Mouse (Mus musculus) hindbrain, embryonic 14.5 days (tissue): ENCODE measurements around the gene Kcnj6. TPM values are rescaled to one million over a fixed set of nuclear protein-coding genes. Genes with fewer than 3 reads are reported as not detected.

ENCODE experiments used
- ATAC-seq: fragments of 200-750 bp; cut with Nextera tagmentation; 2 replicates; pipeline ENCODE4 v1.8.0; 2017; ENCODE audit warnings: moderate number of reproducible peaks, mild to moderate bottlenecking, moderate TSS enrichment, moderate library complexity; ENCODE audit not compliant: low FRiP score
- DNase-seq: peaks from one replicate; pipeline ENCODE4 v3.0.0-alpha.2; 2015; ENCODE audit warnings: low spot score
- H3K27ac ChIP-seq: fragments of 300-500 bp; sonication (generic); 2 replicates; pipeline ENCODE4 v1.5.1; 2014; ENCODE audit warnings: mild to moderate bottlenecking, moderate library complexity
- H3K27me3 ChIP-seq: fragments of 300-500 bp; sonication (generic); 2 replicates; pipeline ENCODE4 v1.6.1; 2014; ENCODE audit warnings: mild to moderate bottlenecking, low read length, mixed read lengths; ENCODE audit not compliant: control insufficient read depth, insufficient read depth
- H3K36me3 ChIP-seq: fragments of 300-500 bp; sonication (generic); replicated peaks from 2 replicates; pipeline ENCODE4 v1.6.1; 2014; ENCODE audit not compliant: control insufficient read depth, insufficient read depth
- H3K4me1 ChIP-seq: fragments of 300-500 bp; sonication (generic); replicated peaks from 2 replicates; pipeline ENCODE4 v1.6.1; 2014; ENCODE audit warnings: antibody characterized with exemption, low read length, mixed read lengths; ENCODE audit not compliant: control insufficient read depth, insufficient read depth
- H3K4me2 ChIP-seq: fragments of 300-500 bp; sonication (generic); replicated peaks from 2 replicates; pipeline ENCODE4 v1.6.1; 2014; ENCODE audit warnings: mild to moderate bottlenecking, moderate library complexity
- H3K4me3 ChIP-seq: fragments of 300-500 bp; sonication (generic); replicated peaks from 2 replicates; pipeline ENCODE4 v1.5.1; 2014; ENCODE audit warnings: mild to moderate bottlenecking, low read length
- H3K9ac ChIP-seq: fragments of 300-500 bp; sonication (generic); 2 replicates; pipeline ENCODE4 v1.6.1; 2014
- H3K9me3 ChIP-seq: fragments of 300-500 bp; sonication (generic); 2 replicates; pipeline ENCODE4 v1.6.1; 2016; ENCODE audit warnings: low read length; ENCODE audit not compliant: control insufficient read depth
- WGBS: fragments of 180-500 bp; shearing (Covaris S2); extraction: QIAGEN DNeasy Blood & Tissue Kit; methylation state at CpG from one replicate; pipeline ENCODE4 v1.1.7; 2014; 5-methylcytosine and 5-hydroxymethylcytosine counted together
- polyA plus RNA-seq: library from polyadenylated mRNA; unstranded; fragments of >200 nt; fragmentation: Nextera tagmentation; extraction: Ambion mirVana; gene quantifications from 2 replicates; pipeline ENCODE4 v1.2.1, GENCODE M21; 2014

Kcnj6 gene
- polyA plus RNA-seq, 1 experiment from 2014 or later = 3.4 TPM

DNA sequence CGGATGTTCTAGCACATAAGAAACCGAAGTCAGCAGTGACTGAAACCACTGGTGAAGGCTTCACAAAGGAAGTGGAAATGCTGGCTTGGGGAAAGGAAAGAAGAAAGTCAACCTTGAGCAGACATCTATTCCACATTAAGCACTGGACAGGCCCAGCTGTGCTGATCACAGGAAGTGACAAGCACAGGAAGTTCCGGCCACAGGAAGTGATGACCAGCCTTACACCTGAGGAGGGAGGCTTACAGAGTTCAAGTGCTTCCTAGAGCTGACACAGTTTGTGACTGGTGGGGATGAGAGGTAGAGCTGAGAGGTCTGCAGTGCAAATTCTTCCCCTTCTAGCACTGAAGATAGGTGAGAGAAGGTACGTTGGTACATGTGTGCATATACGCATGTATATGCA, 151.5 kb downstream of the Kcnj6 start:
- H3K9ac ChIP-seq = no peak overlapping the region
- H3K4me3 ChIP-seq = no peak overlapping the region
- DNase-seq (no peak), ATAC-seq (no peak)
- no peak overlapping the region for H3K4me2 ChIP-seq
- no peaks in the 10 kb centered on the region for H3K9me3 ChIP-seq
- H3K27ac ChIP-seq = no peak overlapping the region
- WGBS = 93% methylated on average over 5 of the region's 5 CpGs
- no peaks in the 10 kb centered on the region for H3K4me1 ChIP-seq
- H3K27me3 ChIP-seq = no peaks in the 10 kb centered on the region
- H3K36me3 ChIP-seq = no peaks in the 10 kb centered on the region

GRCm38 (mm10) chr16:94844769-94845168, 152.7 kb downstream of the Kcnj6 start:
- 64% methylated on average over 4 of the region's 4 CpGs for WGBS
- Histone ChIP-seq H3K9me3 (no peaks in the 10 kb centered on the region), H3K36me3 (no peaks in the 10 kb centered on the region), H3K4me1 (no peaks in the 10 kb centered on the region), H3K4me2 (no peak overlapping the region), H3K27ac (no peak overlapping the region), H3K9ac (no peak overlapping the region), H3K27me3 (no peaks in the 10 kb centered on the region), H3K4me3 (no peak overlapping the region)
- ATAC-seq (no peak), DNase-seq (no peak)

DNA sequence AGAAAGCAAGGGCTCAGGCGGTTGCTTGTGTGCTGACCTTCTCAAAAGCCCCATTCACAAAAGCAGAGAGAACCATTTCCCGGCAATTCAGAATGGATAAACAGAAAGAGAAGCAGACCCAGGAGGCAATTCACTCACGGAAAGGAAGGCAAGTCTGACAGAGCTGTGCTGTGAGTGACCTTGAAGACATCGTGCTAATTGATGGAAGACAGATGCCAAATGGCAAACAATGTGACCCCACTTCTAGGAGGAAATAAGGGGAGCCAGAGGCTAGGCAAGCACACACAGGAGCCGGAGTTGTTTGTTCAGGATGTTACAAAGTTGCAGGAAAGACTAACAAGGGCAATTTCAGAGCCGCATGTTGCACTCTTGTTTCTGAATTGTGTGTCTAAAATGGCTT, 158.1 kb downstream of the Kcnj6 start:
- H3K4me3 ChIP-seq = no peak overlapping the region
- no peak for ATAC-seq
- H3K27ac ChIP-seq = no peak overlapping the region
- no peak overlapping the region for H3K4me2 ChIP-seq
- H3K4me1 ChIP-seq = no peaks in the 10 kb centered on the region
- H3K9me3 ChIP-seq = no peaks in the 10 kb centered on the region
- 55% methylated on average over 6 of the region's 6 CpGs for WGBS
- no peak for DNase-seq
- no peak overlapping the region for H3K9ac ChIP-seq
- no peaks in the 10 kb centered on the region for H3K36me3 ChIP-seq
- H3K27me3 ChIP-seq = no peaks in the 10 kb centered on the region

GRCm38 (mm10) chr16:94837881-94838280, 159.6 kb downstream of the Kcnj6 start:
- Histone ChIP-seq H3K27me3 (no peaks in the 10 kb centered on the region), H3K4me1 (no peaks in the 10 kb centered on the region), H3K27ac (no peak overlapping the region), H3K9ac (no peak overlapping the region), H3K4me2 (no peak overlapping the region), H3K36me3 (no peaks in the 10 kb centered on the region), H3K9me3 (no peaks in the 10 kb centered on the region), H3K4me3 (no peak overlapping the region)
- ATAC-seq (no peak), DNase-seq (no peak)
- WGBS = 87% methylated on average over 9 of the region's 9 CpGs

DNA sequence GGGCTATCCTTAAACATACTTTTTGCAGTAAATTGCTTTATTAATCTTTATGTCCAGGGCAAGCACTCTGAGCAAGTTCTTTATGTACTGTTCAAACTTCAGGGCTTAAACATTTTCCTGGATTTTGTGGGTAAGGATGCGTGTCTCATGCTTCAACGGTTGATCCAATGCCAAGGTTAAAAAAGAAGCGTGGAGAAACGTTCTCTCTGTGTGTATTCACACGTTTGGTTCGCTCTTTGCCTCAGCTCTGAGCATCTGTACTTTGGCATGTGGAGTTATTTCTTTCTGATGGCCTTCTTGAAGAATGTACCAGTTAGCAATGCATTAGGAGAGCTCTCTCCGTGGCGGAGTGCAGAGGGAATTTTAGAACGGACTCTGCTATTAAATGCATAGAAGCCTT, 163.0 kb downstream of the Kcnj6 start:
- Histone ChIP-seq H3K9me3 (0 out of 2 replicates have a peak, but pooled peaks cover 5% of the 10 kb centered on the region), H3K27me3 (no peaks in the 10 kb centered on the region), H3K4me3 (no peak overlapping the region), H3K36me3 (no peaks in the 10 kb centered on the region), H3K4me1 (no peaks in the 10 kb centered on the region), H3K4me2 (no peak overlapping the region), H3K27ac (no peak overlapping the region), H3K9ac (no peak overlapping the region)
- WGBS = 86% methylated on average over 9 of the region's 9 CpGs
- DNase-seq (no peak), ATAC-seq (no peak)

- no peaks in the 10 kb centered on the region for H3K27me3 ChIP-seq
- H3K9me3 ChIP-seq = 0 out of 2 replicates have a peak, but pooled peaks cover 5% of the 10 kb centered on the region
- no peak for ATAC-seq
- DNase-seq = no peak
- WGBS = 92% methylated on average over 18 of the region's 18 CpGs
- H3K27ac ChIP-seq = no peak overlapping the region
- H3K36me3 ChIP-seq = no peaks in the 10 kb centered on the region
- no peak overlapping the region for H3K4me3 ChIP-seq
- no peak overlapping the region for H3K4me2 ChIP-seq
- H3K4me1 ChIP-seq = no peaks in the 10 kb centered on the region
- no peak overlapping the region for H3K9ac ChIP-seq
Observed at GRCm38 (mm10) chr16:94828166-94828565, 169.3 kb downstream of the Kcnj6 start.

GRCm38 (mm10) chr16:94827092-94827585, 170.4 kb downstream of the Kcnj6 start:
- Histone ChIP-seq H3K4me2 (no peak overlapping the region), H3K27ac (no peak overlapping the region), H3K4me3 (no peak overlapping the region), H3K27me3 (no peaks in the 10 kb centered on the region), H3K36me3 (no peaks in the 10 kb centered on the region), H3K9me3 (0 out of 2 replicates have a peak, but pooled peaks cover 4% of the 10 kb centered on the region), H3K4me1 (no peaks in the 10 kb centered on the region), H3K9ac (no peak overlapping the region)
- WGBS = 52% methylated on average over 8 of the region's 8 CpGs
- DNase-seq = peak; percentile 30
- peak; percentile 34; the same call in 1 of the 2 replicates for ATAC-seq

- DNase-seq (no peak), ATAC-seq (no peak)
- Histone ChIP-seq H3K27me3 (no peaks in the 10 kb centered on the region), H3K27ac (no peak overlapping the region), H3K4me3 (no peak overlapping the region), H3K4me1 (no peaks in the 10 kb centered on the region), H3K4me2 (no peak overlapping the region), H3K9ac (no peak overlapping the region), H3K36me3 (no peaks in the 10 kb centered on the region), H3K9me3 (no peaks in the 10 kb centered on the region)
- 88% methylated on average over 6 of the region's 6 CpGs for WGBS
Observed at GRCm38 (mm10) chr16:94825274-94825673, 172.2 kb downstream of the Kcnj6 start.

DNA sequence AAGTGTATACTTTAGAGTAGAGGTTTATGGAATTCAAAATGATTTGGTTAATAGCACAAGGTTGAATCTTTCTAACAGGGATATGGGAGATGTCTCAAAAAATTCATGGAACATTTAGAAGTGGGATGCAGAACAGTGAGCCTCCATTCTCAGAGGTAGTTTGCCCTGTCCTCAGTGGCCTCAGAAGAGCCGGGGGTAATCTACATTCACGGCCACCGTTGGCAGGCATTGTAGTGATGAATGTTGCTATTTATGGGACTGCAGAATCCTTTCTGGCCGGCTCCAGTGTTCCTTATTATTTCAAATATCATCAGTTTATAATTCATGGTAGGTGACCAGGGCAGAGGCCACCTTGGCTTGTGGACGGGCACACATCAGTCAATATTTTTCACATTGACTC, 174.9 kb downstream of the Kcnj6 start:
- Histone ChIP-seq H3K9me3 (no peaks in the 10 kb centered on the region), H3K27ac (no peak overlapping the region), H3K4me2 (no peak overlapping the region), H3K27me3 (no peaks in the 10 kb centered on the region), H3K9ac (no peak overlapping the region), H3K36me3 (no peaks in the 10 kb centered on the region), H3K4me3 (no peak overlapping the region), H3K4me1 (no peaks in the 10 kb centered on the region)
- 75% methylated on average over 5 of the region's 5 CpGs for WGBS
- ATAC-seq (no peak), DNase-seq (no peak)

GRCm38 (mm10) chr16:94821610-94822009, 175.9 kb downstream of the Kcnj6 start:
- Histone ChIP-seq H3K9me3 (no peaks in the 10 kb centered on the region), H3K4me2 (no peak overlapping the region), H3K36me3 (no peaks in the 10 kb centered on the region), H3K9ac (no peak overlapping the region), H3K4me3 (no peak overlapping the region), H3K4me1 (no peaks in the 10 kb centered on the region), H3K27me3 (no peaks in the 10 kb centered on the region), H3K27ac (no peak overlapping the region)
- ATAC-seq (no peak), DNase-seq (no peak)
- WGBS = 80% methylated on average over 11 of the region's 11 CpGs
